Mouse (Mus musculus) layer of hippocampus, postnatal 10 days (tissue): ENCODE measurements around the gene Ptprg. TPM values are rescaled to one million over a fixed set of nuclear protein-coding genes. Genes with fewer than 3 reads are reported as not detected.
"Not testable (repeated sequence)": the region's sequence is repeated elsewhere in the genome, so short reads cannot be mapped to it uniquely, and the experiment has no call there.

Experiments
- DNase-seq, 2 experiments: peaks; one replicate each; pipeline ENCODE4 v3.0.0; 2021; ENCODE audit warnings: low spot score in 2 of 2
- total RNA-seq, 2 experiments: library from RNA; stranded (reverse); gene quantifications; 2 replicates each; pipeline ENCODE4 v1.2.3; 2021

The Ptprg gene
- total RNA-seq, 2 experiments from 2014 or later, result 159 to 164 TPM

GRCm38 (mm10) chr14:11731223-11731920 lies 178.0 kb downstream of the Ptprg start:
- DNase-seq, result no peak

- no peak for DNase-seq
Measured at GRCm38 (mm10) chr14:11732376-11732775, 179.0 kb downstream of the Ptprg start.

GRCm38 (mm10) chr14:11743726-11744125 lies 190.4 kb downstream of the Ptprg start:
- no peak for DNase-seq

- DNase-seq, result no peak
Measured at GRCm38 (mm10) chr14:11752678-11753077, 199.3 kb downstream of the Ptprg start.

- DNase-seq, result no peak
Measured at GRCm38 (mm10) chr14:11754656-11755055, 201.3 kb downstream of the Ptprg start.

- DNase-seq, result no peak
Measured at GRCm38 (mm10) chr14:11758185-11758584, 204.9 kb downstream of the Ptprg start.

- DNase-seq, result no peak
Measured at GRCm38 (mm10) chr14:11759356-11759755, 206.0 kb downstream of the Ptprg start.

- DNase-seq, result no peak
Measured at GRCm38 (mm10) chr14:11762995-11763394, 209.7 kb downstream of the Ptprg start.

GRCm38 (mm10) chr14:11772736-11773135 lies 219.4 kb downstream of the Ptprg start:
- DNase-seq, result no peak

- DNase-seq, result no peak
Measured at GRCm38 (mm10) chr14:11774476-11775037, 221.2 kb downstream of the Ptprg start.

- peak; percentile 19 to 32 for DNase-seq
Measured at GRCm38 (mm10) chr14:11775204-11775603, 221.9 kb downstream of the Ptprg start.

GRCm38 (mm10) chr14:11775951-11776495 lies 222.7 kb downstream of the Ptprg start:
- no peak for DNase-seq

GRCm38 (mm10) chr14:11776566-11776965 lies 223.2 kb downstream of the Ptprg start:
- DNase-seq, result no peak

- DNase-seq, result no peak
Measured at GRCm38 (mm10) chr14:11791190-11791589, 237.9 kb downstream of the Ptprg start.

GRCm38 (mm10) chr14:11793847-11794246 lies 240.5 kb downstream of the Ptprg start:
- DNase-seq, result no peak

GRCm38 (mm10) chr14:11802355-11803035 lies 249.2 kb downstream of the Ptprg start:
- no peak for DNase-seq

GRCm38 (mm10) chr14:11806674-11807073 lies 253.3 kb downstream of the Ptprg start:
- no peak for DNase-seq

GRCm38 (mm10) chr14:11807465-11807864 lies 254.1 kb downstream of the Ptprg start:
- DNase-seq, result no peak

- DNase-seq, result no peak
Measured at GRCm38 (mm10) chr14:11811142-11811761, 257.9 kb downstream of the Ptprg start.

GRCm38 (mm10) chr14:11812291-11812690 lies 259.0 kb downstream of the Ptprg start:
- no peak for DNase-seq

- DNase-seq, result not testable (repeated sequence)
Measured at GRCm38 (mm10) chr14:11814811-11815210, 261.5 kb downstream of the Ptprg start.

GRCm38 (mm10) chr14:11817236-11817635 lies 263.9 kb downstream of the Ptprg start:
- no peak for DNase-seq
